Mouse (Mus musculus) layer of hippocampus, postnatal 10 days (tissue): ENCODE measurements at regions not wholly inside any gene's neighbourhood (a gene's known extent, or its start where the extent isn't known, plus 50 kb on each side); places are given as distances from the start of the nearest gene placed in this dataset.
A peak's percentile ranks its signal among the peaks of the same experiment; 100 is the strongest.

Source experiments
- DNase-seq, 2 experiments: peaks; one replicate each; pipeline ENCODE4 v3.0.0; 2021; ENCODE audit warnings: low spot score in 2 of 2

DNA sequence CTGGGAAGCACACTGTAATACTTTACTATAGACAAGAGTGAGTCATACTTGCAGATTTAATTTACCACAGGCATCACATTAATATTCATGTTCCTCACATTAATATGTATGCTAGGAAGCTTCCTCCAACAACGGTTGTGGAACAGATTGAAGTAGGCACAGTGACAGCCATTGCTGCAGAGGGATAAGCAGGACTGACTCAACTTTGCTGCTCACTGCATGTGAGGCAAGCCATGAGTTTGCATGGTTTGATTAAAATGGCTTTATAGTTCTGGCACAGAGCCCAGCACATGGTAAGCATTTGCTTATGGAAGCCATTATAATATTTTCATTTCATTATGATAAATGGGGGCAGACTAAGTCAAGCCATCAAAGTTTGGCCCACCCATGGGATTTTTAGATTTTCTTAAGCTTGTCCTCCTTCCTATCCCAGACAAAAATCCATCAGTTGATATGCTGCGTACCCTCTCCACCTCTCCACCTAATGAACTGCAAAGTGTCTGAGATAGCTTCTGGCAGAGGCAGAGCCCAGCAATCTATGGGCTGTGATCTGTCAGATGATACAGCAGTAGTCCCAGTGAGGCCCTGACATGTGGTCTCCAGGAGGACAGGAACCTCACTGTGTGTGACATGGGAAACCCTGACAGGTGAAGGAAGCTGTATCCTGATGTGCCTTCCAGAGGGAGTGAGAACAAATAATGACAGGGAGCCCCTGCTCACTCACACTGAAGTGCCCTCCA lies 109.6 kb upstream of the Arrdc4 start:
- DNase-seq = no peak

DNA sequence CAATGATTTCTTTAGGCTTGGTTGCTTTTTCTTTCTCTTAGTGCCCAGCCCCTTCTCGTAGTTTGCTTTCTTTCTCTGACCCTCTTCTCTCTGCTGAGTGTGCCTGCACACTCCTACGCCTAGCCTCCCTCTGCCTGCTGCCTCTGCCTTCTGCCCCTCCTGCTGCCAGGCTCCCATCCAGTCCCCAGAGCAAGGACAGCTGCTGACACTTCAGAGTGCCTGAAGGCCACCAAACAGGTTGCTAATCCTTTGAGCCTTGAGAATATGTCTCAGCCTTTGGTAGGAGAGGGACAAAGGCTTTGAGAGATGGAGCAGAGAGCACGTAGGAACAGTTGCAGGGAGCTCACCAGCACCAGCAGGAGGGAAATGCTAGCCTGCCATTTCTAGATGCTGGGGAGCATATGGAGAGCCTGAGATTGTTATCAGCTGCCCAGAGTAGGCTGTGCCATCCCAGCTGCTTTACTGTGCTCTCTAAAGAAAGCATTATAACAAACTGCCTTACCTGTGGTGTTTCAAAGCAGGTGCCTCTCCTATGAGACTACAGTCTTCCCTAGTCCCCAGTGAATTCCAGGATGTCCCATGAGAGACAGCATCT lies 103.0 kb upstream of the Arrdc4 start:
- DNase-seq = peak; percentile 62 to 66

DNA sequence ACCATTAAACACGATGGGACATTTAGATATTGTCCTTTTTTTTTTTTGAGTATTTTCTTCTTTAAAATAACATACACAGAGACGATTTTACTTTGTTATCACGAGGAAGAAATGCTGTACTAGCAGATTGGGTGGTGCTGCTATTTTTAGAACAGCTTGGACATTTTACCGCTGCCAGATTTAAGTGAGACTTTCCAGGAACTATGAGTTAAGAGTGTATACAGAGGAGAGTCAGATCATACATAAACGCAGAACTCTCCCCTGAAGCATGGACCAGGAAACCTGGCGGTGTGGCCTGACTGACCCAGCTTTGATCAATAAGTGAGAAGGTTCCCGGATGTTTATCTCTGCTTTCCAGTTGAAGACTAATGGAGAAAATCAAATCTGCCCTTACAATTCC lies 95.6 kb upstream of the Arrdc4 start:
- no peak for DNase-seq

DNA sequence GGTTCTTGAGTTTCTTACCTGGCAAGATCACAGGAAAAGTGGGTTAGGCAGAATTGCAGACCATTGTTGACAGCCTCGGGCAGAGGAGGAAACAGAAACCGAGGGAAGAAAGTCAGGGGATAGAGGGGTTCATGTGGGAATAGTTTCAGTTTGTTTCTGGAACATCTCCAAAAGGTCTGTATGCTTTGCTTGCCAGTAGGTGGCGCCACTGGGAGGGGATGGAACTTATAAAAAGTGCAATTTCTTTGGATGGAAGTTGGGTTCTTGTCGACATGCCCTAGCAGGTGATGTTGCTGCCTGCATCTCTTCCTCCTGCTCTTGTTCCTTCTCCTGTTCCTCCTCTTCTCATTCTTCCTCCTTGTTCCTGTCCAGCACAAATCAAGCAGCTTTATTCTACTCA lies 94.3 kb upstream of the Arrdc4 start:
- no peak for DNase-seq

DNA sequence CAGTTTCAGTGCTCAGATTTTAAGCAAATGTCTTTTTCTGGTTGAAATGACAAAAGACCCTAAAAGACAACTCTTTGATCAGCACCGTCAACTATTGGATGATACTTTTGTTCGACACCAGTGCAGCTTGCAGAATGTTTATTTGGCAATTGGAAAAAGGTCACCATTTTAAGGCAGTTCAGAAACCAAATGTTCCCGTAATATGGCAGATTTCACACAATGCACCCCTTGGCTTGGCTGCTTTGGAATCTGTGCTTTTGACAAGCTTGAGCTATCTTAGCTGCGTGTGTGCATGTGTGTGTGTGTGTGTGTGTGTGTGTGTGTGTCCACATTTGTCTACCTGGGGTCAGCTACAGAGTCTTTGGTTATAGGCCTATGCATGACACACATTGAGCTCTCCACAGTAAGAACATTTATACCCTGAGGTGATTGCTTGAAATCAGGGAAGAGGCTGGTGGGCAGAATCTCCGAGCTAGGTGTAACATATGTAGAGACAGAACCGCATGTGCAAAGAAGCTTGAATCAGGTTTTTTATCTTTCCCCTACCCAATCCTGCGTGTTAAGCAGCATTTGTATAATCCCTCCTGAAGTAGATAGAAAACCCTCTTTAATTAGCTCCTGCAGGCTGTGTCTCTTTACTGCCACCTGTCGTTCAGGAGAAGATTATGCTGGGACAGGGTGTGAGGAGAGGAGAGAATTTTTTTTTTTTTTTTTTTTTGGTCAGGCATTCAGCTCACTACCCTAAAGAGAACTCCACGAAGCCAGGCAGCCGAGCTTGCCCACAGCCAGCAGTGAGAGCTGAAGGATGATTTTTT lies 85.1 kb upstream of the Arrdc4 start:
- peak; percentile 29 to 54 for DNase-seq

DNA sequence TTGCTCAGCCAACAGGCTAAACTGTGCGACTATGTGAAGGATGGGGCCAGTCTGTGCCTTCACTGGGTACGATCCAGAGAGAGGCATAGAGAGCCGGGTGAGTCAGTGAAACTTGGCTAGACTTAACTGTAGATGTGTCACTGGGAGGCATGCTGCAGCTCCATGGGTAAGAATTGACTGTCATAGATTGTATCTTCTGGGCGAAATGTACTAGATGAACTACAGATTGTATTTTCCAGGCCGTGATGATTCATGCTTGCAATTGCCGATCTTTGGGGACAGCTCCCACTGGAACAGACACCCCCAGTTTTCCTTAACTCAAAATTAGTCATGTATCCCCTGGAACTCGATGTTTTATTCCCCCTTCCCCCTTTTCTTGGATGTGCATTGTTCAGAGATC lies 84.5 kb upstream of the Arrdc4 start:
- DNase-seq = peak; percentile 25 to 43

DNA sequence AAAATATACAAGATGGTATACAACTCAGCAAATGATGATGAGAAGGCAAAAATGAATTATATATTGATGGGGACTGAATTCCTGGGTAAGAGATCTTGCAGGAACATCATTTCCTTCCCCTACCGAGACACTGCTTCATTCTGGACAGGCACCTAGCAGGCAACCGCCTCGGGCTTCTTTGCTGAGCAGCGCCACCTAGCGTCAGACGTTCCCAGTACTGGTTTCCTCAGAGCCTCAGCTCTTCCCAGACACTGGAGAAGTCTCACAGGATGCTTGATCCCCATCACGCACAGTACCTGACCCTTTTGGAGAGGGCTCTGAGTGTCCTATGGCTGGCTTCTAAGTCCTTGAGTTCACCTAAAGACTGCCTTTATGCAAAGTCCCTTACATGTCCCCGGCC lies 80.8 kb upstream of the Arrdc4 start:
- DNase-seq = peak; percentile 92 to 93

DNA sequence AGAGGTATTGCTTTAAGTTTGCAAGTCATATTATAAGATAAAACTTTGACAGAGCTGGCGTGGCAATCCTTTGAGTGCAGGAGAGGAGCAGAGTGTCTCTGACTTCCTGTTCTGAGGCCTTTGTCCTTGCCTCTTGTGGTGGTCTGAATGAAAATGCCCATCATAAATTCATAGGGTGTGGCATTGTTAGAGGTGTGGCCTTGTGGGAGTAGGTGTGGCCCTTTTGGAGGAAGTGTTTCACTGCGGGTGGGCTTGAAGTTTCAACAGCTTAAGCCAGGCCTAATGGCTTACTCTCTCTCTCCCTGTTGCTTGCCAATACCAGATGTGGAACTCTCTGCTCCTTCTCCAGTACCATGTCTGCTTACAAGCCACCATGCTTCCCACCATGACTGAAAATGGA lies 75.4 kb upstream of the Arrdc4 start:
- DNase-seq = no peak

DNA sequence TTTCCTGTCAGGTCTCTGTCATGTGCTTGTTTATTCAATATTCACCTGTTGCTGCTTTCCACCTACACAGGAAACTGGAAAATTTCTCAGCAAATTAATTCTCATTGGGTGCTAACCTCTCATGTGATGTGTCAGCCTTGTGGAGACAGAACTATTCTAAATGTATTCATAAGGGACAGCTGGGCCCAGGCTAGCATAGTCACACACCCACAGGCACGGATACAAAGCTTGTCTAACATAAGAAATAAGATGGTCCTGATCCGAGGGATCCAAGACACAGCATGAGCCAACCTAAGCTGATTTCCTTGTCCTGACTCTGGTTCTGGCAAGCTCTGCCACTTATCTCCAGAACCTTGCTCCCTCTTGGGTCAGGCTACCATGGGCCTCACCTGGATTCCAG lies 74.6 kb upstream of the Arrdc4 start:
- DNase-seq = no peak

DNA sequence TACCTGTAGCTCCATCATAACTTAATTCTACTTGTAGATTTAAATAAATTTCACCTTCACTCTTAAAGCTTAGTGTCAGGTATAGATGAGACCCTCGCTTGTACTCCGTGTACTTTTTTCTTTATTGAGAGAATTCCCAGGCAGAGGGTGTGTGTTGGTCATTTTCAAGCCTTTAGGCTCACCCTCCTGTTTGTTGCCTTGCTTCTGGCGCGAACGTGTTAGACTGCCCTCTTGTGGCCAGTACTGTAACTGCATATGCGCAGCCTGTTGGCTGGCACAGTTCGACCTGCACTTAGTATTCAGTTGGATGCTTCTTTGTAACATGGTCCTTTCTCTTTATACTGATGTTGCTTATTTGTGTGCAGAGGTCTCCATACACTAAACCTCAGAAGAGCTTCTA lies 74.1 kb upstream of the Arrdc4 start:
- peak; percentile 75 to 78 for DNase-seq

DNA sequence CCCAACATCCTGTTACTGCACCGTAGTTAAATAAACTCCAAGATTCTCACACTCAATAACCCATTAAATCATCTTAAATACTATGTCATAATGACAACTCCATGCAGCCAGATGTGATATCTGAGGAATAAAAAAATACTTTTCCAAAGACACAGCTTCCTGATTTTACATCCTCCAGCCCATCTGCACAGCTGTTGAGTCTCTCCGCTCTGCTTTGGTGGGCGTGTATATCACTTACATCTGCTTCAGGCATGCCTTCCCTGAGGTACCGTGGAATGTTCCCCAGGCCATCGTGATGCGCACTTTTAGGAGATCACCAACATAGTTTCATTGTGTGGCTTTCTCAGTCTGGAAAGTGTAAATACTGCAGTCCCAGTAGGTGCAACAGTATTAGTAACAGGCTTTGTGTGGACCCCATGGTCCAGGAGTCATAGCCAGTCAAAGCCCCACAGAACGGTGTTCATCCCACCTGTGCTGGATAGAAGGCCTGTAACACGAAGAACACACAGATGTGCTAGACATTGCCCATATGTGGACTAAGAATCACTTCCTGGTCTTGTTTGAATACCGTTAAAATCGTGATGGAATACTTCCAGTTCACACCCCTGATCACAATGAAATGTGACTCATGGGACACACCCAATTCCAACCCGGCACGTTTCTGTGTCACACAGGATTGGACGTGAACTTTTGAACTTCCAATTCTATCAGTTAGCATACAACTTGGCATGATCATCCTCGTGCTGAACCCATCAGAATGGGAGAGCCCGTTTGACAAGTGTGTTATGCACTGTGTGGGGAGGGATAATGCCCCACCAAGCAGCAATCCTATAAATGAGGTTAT lies 66.0 kb upstream of the Arrdc4 start:
- no peak for DNase-seq

DNA sequence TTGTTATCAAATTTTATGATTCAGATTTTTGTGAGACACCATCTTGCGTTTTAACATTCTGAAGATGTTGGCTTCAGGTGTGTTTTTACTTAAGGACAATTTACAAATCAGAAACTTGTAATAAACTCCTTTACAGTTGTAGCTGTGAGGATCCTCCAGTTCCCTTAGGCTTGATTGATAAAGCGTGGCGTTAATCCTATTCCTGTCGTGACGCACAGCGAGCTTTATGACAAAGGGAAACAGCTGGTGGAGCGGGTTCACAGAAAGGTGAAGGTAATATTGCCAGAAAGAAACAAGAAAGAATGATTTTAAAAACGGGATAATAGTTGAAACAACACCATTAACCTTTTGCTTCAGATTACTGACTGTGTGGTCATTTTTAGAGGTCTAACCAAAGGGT lies 60.7 kb upstream of the Arrdc4 start:
- DNase-seq = no peak
